Mouse (Mus musculus) heart, embryonic 13.5 days (tissue): Measurements from ENCODE around the gene Zfp260. TPM values are rescaled to one million over a fixed set of nuclear protein-coding genes. Genes with fewer than 3 reads are reported as not detected.

ENCODE experiments used
- ATAC-seq: fragments of 200-750 bp; cut with Nextera tagmentation; 2 replicates; pipeline ENCODE4 v1.8.0; 2017; ENCODE audit warnings: moderate TSS enrichment; ENCODE audit not compliant: insufficient number of reproducible peaks, low FRiP score, low TSS enrichment; ENCODE audit errors: extremely low read depth
- H3K27ac ChIP-seq: fragments of 300-500 bp; sonication (generic); replicated peaks from 2 replicates; pipeline ENCODE4 v1.5.1; 2015; ENCODE audit warnings: moderate library complexity, mild to moderate bottlenecking, inconsistent platforms
- H3K27me3 ChIP-seq: fragments of 300-500 bp; sonication (generic); replicated peaks from 2 replicates; pipeline ENCODE4 v1.6.1; 2015; ENCODE audit warnings: mild to moderate bottlenecking, inconsistent platforms
- H3K36me3 ChIP-seq: fragments of 300-500 bp; sonication (generic); 2 replicates; pipeline ENCODE4 v1.6.1; 2015; ENCODE audit warnings: mild to moderate bottlenecking, inconsistent platforms
- H3K4me1 ChIP-seq: fragments of 300-500 bp; sonication (generic); 2 replicates; pipeline ENCODE4 v1.6.1; 2015; ENCODE audit warnings: inconsistent platforms
- H3K4me2 ChIP-seq: fragments of 300-500 bp; sonication (generic); 2 replicates; pipeline ENCODE4 v1.6.1; 2015; ENCODE audit warnings: inconsistent platforms, mild to moderate bottlenecking, moderate library complexity
- H3K4me3 ChIP-seq: fragments of 300-500 bp; sonication (generic); 2 replicates; pipeline ENCODE4 v1.5.1; 2015; ENCODE audit warnings: moderate library complexity, mild to moderate bottlenecking, inconsistent platforms
- H3K9ac ChIP-seq: fragments of 300-500 bp; sonication (generic); 2 replicates; pipeline ENCODE4 v1.6.1; 2015; ENCODE audit warnings: inconsistent platforms, mild to moderate bottlenecking, moderate library complexity
- H3K9me3 ChIP-seq: fragments of 300-500 bp; sonication (generic); 2 replicates; pipeline ENCODE4 v1.6.1; 2016; ENCODE audit warnings: inconsistent platforms
- WGBS: fragments of 180-500 bp; shearing (Covaris S2); methylation state at CpG from one replicate; pipeline ENCODE4 v1.1.7; 2015; ENCODE audit warnings: mixed read lengths; 5-methylcytosine and 5-hydroxymethylcytosine counted together
- polyA plus RNA-seq: library from polyadenylated mRNA; unstranded; fragments of >200 nt; fragmentation: Nextera tagmentation; extraction: Ambion mirVana; gene quantifications from 2 replicates; pipeline ENCODE4 v1.2.1, GENCODE M21; 2015

The Zfp260 gene
- polyA plus RNA-seq = 70.2 and 76.4 TPM in 2 replicates

- H3K36me3 ChIP-seq = peaks cover 28% of the 10 kb centered on the region
- ATAC-seq = peak; percentile 70
- H3K9ac ChIP-seq = peak within 1 kb of the TSS; percentile 96
- WGBS = under 1% methylated on average over 26 of the region's 26 CpGs
- H3K4me1 ChIP-seq = peaks cover 37% of the 10 kb centered on the region
- peak within 1 kb of the TSS; percentile 88 for H3K4me2 ChIP-seq
- H3K9me3 ChIP-seq = no peaks in the 10 kb centered on the region
- peak within 1 kb of the TSS; percentile 97 for H3K27ac ChIP-seq
- H3K4me3 ChIP-seq = peak within 1 kb of the TSS; percentile 77
- no peaks in the 10 kb centered on the region for H3K27me3 ChIP-seq
Observed at GRCm38 (mm10) chr7:30094646-30095429, at the start of gene Zfp260. Gene Zfp260, plus strand, starts transcription at chr7:30094777.

- WGBS = 67% methylated on average over 4 of the region's 4 CpGs
- Histone ChIP-seq H3K9me3 (no peaks in the 10 kb centered on the region), H3K36me3 (no peaks in the 10 kb centered on the region), H3K27me3 (no peaks in the 10 kb centered on the region), H3K4me2 (no peak overlapping the region), H3K9ac (no peak overlapping the region), H3K27ac (no peak overlapping the region), H3K4me1 (peaks cover 12% of the 10 kb centered on the region), H3K4me3 (no peak overlapping the region)
- ATAC-seq = no peak
Observed at GRCm38 (mm10) chr7:30048126-30048525, 46.5 kb upstream of the Zfp260 start.

GRCm38 (mm10) chr7:30050882-30051548 lies 43.6 kb upstream of the Zfp260 start, which contains the start of gene Zfp14:
Gene Zfp14, minus strand, starts transcription at chr7:30051380.
- peak within 1 kb of the TSS; percentile 81 for H3K4me3 ChIP-seq
- no peaks in the 10 kb centered on the region for H3K9me3 ChIP-seq
- H3K27ac ChIP-seq = peak within 1 kb of the TSS; percentile 83
- no peaks in the 10 kb centered on the region for H3K27me3 ChIP-seq
- peak; percentile 88 for ATAC-seq
- peaks cover 18% of the 10 kb centered on the region for H3K4me1 ChIP-seq
- H3K4me2 ChIP-seq = peak within 1 kb of the TSS; percentile 91
- under 1% methylated on average over 40 of the region's 40 CpGs for WGBS
- H3K9ac ChIP-seq = peak within 1 kb of the TSS; percentile 85
- peaks cover 9% of the 10 kb centered on the region for H3K36me3 ChIP-seq

- Histone ChIP-seq H3K27me3 (no peaks in the 10 kb centered on the region), H3K27ac (no peak overlapping the region), H3K4me3 (no peak overlapping the region), H3K36me3 (peaks cover 32% of the 10 kb centered on the region), H3K4me2 (no peak overlapping the region), H3K9me3 (no peaks in the 10 kb centered on the region), H3K9ac (peak overlapping the region; percentile 52; the same call in 1 of the 2 replicates), H3K4me1 (peaks cover 18% of the 10 kb centered on the region)
- WGBS = 4% methylated on average over 3 of the region's 3 CpGs
- no peak for ATAC-seq
Observed at GRCm38 (mm10) chr7:30053591-30053990, 41.0 kb upstream of the Zfp260 start.

DNA sequence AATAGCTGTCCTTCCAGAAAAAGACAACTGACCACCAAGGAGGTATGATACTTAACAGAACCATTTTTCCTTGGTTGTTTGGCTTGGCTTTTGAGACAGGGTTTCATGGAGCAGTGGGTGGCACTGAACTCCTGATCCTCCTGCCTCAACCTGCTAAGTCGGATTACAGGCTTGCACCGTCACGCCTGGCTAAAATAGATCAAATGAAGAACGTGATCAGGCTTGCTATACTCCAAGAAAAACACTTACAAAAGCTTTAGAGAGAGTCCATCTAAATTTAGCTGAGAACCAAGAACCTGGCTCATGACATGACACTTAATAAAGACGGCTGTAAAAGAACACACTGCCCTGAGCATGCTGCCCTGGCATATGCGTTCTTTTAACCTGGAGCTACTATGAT lies 34.2 kb upstream of the Zfp260 start:
- Histone ChIP-seq H3K9me3 (no peaks in the 10 kb centered on the region), H3K4me1 (no peaks in the 10 kb centered on the region), H3K4me3 (no peak overlapping the region), H3K27ac (peak overlapping the region; percentile 21), H3K27me3 (no peaks in the 10 kb centered on the region), H3K4me2 (no peak overlapping the region), H3K9ac (no peak overlapping the region), H3K36me3 (peaks cover 83% of the 10 kb centered on the region)
- 45% methylated on average over 6 of the region's 6 CpGs for WGBS
- no peak for ATAC-seq

DNA sequence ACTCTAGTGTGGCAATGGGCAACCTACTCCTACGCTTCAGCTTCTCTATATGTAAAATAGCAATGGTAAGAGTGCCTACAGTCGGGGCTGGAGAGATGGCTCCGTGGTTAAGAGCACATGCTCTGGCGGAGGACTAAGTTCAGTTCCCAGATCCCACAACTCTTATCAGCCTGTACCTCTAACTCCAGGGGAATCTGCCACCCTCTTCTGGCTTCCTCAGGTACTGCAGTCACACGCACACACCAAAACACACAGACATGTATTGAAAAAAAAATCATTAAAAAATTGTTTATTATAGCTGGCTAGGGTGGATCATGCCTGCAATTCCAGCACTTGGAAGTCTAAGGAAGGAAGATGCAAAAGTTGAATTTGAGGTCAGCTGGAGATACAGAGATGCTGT lies 32.1 kb upstream of the Zfp260 start:
- Histone ChIP-seq H3K4me3 (no peak overlapping the region), H3K4me2 (no peak overlapping the region), H3K27me3 (no peaks in the 10 kb centered on the region), H3K27ac (no peak overlapping the region), H3K4me1 (no peaks in the 10 kb centered on the region), H3K9me3 (no peaks in the 10 kb centered on the region), H3K36me3 (peaks cover 77% of the 10 kb centered on the region), H3K9ac (no peak overlapping the region)
- ATAC-seq = no peak
- 83% methylated on average over 5 of the region's 5 CpGs for WGBS

DNA sequence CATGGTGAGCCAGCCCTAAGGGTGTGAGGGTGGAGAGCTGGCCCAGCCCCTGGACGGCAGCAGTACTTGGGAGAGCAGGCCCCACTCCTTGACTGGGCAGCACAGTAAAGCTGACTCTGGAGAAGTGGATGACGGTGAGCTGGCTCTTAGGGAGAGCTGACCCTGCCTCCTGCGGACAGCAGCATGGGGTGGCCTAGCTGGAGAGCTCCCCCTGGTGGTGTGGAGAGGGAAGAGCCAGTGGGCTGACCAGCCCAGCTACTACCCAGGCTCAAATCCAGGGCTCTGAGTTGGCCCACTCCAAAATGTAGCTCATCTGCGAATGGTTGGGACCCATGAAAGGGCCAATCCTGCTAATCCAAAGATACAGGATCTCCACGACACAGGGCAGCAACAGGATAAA lies 30.0 kb upstream of the Zfp260 start:
- 80% methylated on average over 5 of the region's 5 CpGs for WGBS
- H3K36me3 ChIP-seq = peaks cover 74% of the 10 kb centered on the region
- H3K4me2 ChIP-seq = no peak overlapping the region
- H3K27me3 ChIP-seq = no peaks in the 10 kb centered on the region
- no peak overlapping the region for H3K9ac ChIP-seq
- H3K9me3 ChIP-seq = no peaks in the 10 kb centered on the region
- no peaks in the 10 kb centered on the region for H3K4me1 ChIP-seq
- H3K4me3 ChIP-seq = no peak overlapping the region
- H3K27ac ChIP-seq = no peak overlapping the region
- ATAC-seq = no peak

GRCm38 (mm10) chr7:30072146-30073028 lies 22.2 kb upstream of the Zfp260 start, which contains the start of gene Zfp82:
Gene Zfp82, minus strand, starts transcription at chr7:30072900.
- ATAC-seq = peak; percentile 82
- peak within 1 kb of the TSS; percentile 88 for H3K9ac ChIP-seq

DNA sequence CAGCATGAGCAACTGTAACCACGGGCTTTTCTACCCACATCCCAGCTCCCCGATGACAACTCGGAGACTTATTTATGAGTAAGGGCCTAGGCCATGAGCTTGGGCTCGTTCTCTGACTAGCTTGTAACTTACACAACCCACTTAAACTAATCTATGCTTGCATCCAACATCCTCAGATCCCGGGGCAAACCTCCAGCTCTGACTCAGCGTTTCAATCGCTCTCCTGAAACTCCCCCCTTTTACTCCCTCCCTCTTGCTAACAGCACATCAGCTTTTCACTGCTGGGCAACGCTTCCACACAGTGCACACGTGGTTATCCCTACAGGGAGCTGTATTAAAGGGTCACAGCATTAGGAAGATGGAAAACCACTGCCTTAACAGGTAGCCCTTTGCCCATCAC lies 8.1 kb upstream of the Zfp260 start:
- 84% methylated on average over 9 of the region's 9 CpGs for WGBS
- H3K27ac ChIP-seq = no peak overlapping the region
- H3K4me2 ChIP-seq = no peak overlapping the region
- peaks cover 19% of the 10 kb centered on the region for H3K4me1 ChIP-seq
- no peaks in the 10 kb centered on the region for H3K27me3 ChIP-seq
- ATAC-seq = no peak
- H3K36me3 ChIP-seq = peaks cover 42% of the 10 kb centered on the region
- H3K4me3 ChIP-seq = no peak overlapping the region
- no peaks in the 10 kb centered on the region for H3K9me3 ChIP-seq
- no peak overlapping the region for H3K9ac ChIP-seq

More at GRCm38 (mm10) chr7:30072146-30073028, 22.2 kb upstream of the Zfp260 start, which contains the start of gene Zfp82:
- peak within 1 kb of the TSS; percentile 89 for H3K4me2 ChIP-seq
- no peaks in the 10 kb centered on the region for H3K27me3 ChIP-seq
- peaks cover 5% of the 10 kb centered on the region; the same call in 1 of the 2 replicates for H3K4me1 ChIP-seq
- peak within 1 kb of the TSS; percentile 67 for H3K27ac ChIP-seq
- H3K9me3 ChIP-seq = no peaks in the 10 kb centered on the region
- under 1% methylated on average over 50 of the region's 50 CpGs for WGBS
- peak within 1 kb of the TSS; percentile 81 for H3K4me3 ChIP-seq
- peaks cover 26% of the 10 kb centered on the region for H3K36me3 ChIP-seq

DNA sequence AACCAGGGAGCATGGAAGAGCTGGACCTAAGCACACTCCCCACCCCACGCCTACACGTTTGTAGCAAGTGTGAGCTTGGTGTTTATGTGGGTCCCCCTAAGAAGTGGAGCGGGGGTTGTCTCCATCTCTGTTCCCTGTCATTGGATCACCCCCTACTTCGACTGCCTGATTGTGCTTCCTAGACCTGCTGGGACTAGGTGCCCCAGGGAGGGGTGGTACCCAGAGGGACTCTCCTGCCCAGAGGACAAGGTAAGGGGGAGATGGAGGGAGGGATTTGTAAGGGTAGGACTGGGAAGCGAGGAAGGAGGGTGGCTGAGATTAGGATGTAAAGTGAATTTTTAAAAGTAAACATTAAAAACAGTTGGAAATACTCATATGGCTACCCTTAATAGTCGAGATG lies 5.2 kb upstream of the Zfp260 start:
- Histone ChIP-seq H3K36me3 (peaks cover 26% of the 10 kb centered on the region), H3K9ac (peak overlapping the region; percentile 88), H3K4me1 (peaks cover 25% of the 10 kb centered on the region), H3K4me3 (peak overlapping the region; percentile 72), H3K9me3 (no peaks in the 10 kb centered on the region), H3K27me3 (no peaks in the 10 kb centered on the region), H3K27ac (peak overlapping the region; percentile 81; the same call in 1 of the 2 replicates), H3K4me2 (peak overlapping the region; percentile 82)
- WGBS = 27% methylated on average over 6 of the region's 6 CpGs
- ATAC-seq = no peak
